Mouse (Mus musculus) urinary bladder, postnatal 4 days (tissue): ENCODE results near the gene Pex12.
"Not testable (repeated sequence)": the region's sequence is repeated elsewhere in the genome, so short reads cannot be mapped to it uniquely, and the experiment has no call there.

Experiments used
- DNase-seq, 2 experiments: peaks; one replicate each; pipeline ENCODE4 v3.0.0; 2021 to 2022; ENCODE audit warnings: low spot score in 2 of 2

Gene Pex12

GRCm38 (mm10) chr11:83302526-83303251, at the start of gene Pex12:
Pex12 (minus strand) TSS chr11:83302586.
- peak; percentile 88 to 94 for DNase-seq

GRCm38 (mm10) chr11:83341716-83342245, 39.4 kb upstream of the Pex12 start:
- no peak for DNase-seq

GRCm38 (mm10) chr11:83339705-83340104, 37.3 kb upstream of the Pex12 start:
- no peak for DNase-seq

- no peak for DNase-seq
Measured at GRCm38 (mm10) chr11:83335826-83336225, 33.4 kb upstream of the Pex12 start.

GRCm38 (mm10) chr11:83327427-83327826, 25.0 kb upstream of the Pex12 start:
- no peak for DNase-seq

- not testable (repeated sequence) for DNase-seq
Measured at GRCm38 (mm10) chr11:83326692-83327091, 24.3 kb upstream of the Pex12 start.

- DNase-seq, result no peak
Measured at GRCm38 (mm10) chr11:83319048-83319447, 16.7 kb upstream of the Pex12 start.

- no peak for DNase-seq
Measured at GRCm38 (mm10) chr11:83312471-83312870, 10.1 kb upstream of the Pex12 start.

- DNase-seq, result no peak
Measured at GRCm38 (mm10) chr11:83306700-83307253, 4.4 kb upstream of the Pex12 start.

GRCm38 (mm10) chr11:83304485-83304884, 2.1 kb upstream of the Pex12 start:
- no peak for DNase-seq

- no peak for DNase-seq
Measured at GRCm38 (mm10) chr11:83303751-83304150, 1.4 kb upstream of the Pex12 start.

- DNase-seq, result no peak
Measured at GRCm38 (mm10) chr11:83302124-83302523, 262 bp downstream of the Pex12 start.

- no peak for DNase-seq
Measured at GRCm38 (mm10) chr11:83301431-83301831, 955 bp downstream of the Pex12 start.

GRCm38 (mm10) chr11:83299724-83300123, 2.7 kb downstream of the Pex12 start:
- DNase-seq, result no peak

- peak; percentile 89 to 91 for DNase-seq
Measured at GRCm38 (mm10) chr11:83298225-83299195, 3.9 kb downstream of the Pex12 start, which contains the start of gene Ap2b1. Ap2b1 (plus strand) TSS chr11:83299024.

GRCm38 (mm10) chr11:83297816-83298215, 4.6 kb downstream of the Pex12 start:
- no peak for DNase-seq

GRCm38 (mm10) chr11:83294133-83294532, 8.3 kb downstream of the Pex12 start:
- no peak for DNase-seq

GRCm38 (mm10) chr11:83293182-83293581, 9.2 kb downstream of the Pex12 start:
- no peak for DNase-seq

- no peak for DNase-seq
Measured at GRCm38 (mm10) chr11:83292251-83292587, 10.2 kb downstream of the Pex12 start.

- peak; percentile 92 to 95 for DNase-seq
Measured at GRCm38 (mm10) chr11:83291375-83292250, 10.8 kb downstream of the Pex12 start.

- DNase-seq, result no peak
Measured at GRCm38 (mm10) chr11:83289633-83290032, 12.8 kb downstream of the Pex12 start.
